Mouse (Mus musculus) c-Kit-positive CD71-positive TER-119-negative erythroid progenitor cells, embryonic 14.5 days (primary cell): ENCODE results near the gene Foxf1.

Source experiments
- DNase-seq: peaks from one replicate; pipeline ENCODE4 v3.0.0-alpha.2; 2013; ENCODE audit warnings: low read depth

The Foxf1 gene

GRCm38 (mm10) chr8:121130522-121130921, 46.3 kb downstream of the Foxf1 start:
- DNase-seq = no peak

GRCm38 (mm10) chr8:121132961-121133513, 48.9 kb downstream of the Foxf1 start:
- DNase-seq = no peak

- no peak for DNase-seq
These were observed 49.9 kb downstream of the Foxf1 start for GRCm38 (mm10) chr8:121134102-121134501.

- no peak for DNase-seq
These were observed 50.3 kb downstream of the Foxf1 start for GRCm38 (mm10) chr8:121134512-121134911.

- DNase-seq = no peak
These were observed 52.7 kb downstream of the Foxf1 start for GRCm38 (mm10) chr8:121136856-121137255.
